Mouse (Mus musculus): Measurements from ENCODE around the gene Rpl10-ps3.

Gene Rpl10-ps3

DNA sequence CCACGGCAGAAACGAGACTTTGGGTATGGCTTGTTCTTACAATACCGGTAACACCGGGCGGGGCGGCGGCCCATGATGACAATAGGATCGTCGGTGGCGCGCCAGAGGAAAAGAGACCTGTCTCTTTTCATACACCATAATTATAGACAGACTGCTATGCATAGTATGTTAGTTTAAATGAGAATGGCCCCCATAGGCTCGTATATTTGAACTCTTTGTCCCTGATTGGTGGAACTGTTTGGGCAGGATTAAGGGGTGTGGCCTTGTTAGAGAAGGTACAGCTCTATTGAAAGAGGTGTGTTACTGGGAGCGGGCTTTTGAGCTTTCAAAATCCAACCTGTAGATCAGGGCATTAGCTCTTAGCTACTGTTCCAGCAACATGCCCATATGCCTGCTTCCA, at the start of gene Rpl10-ps3:
TSS of gene Rpl10-ps3 (minus strand) at position 101 of the 400 bp plus-strand sequence.
- no peak for DNase-seq (ENCODE audit: low spot score)

DNA sequence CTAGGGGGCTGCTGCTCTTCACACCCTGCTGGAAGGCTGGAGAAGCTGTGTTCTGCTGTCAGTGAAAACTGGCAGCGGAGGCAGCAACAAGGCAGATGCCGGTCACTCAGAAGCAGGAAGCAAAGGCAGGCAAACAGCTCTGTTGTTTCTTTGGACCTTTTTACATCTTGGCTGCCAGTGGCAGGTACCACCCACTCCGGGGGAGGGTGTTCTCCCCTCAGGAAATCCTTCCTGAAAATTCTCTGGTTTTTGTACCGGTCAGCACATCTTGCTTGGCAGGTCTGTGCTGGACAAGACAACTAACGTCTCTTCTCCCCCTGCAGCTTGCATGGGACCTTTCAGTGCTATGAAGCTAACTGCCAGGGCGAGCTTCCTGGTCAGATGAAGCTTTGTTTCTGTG, 30.8 kb upstream of the Rpl10-ps3 start:
- DNase-seq (ENCODE audit: low spot score) = no peak

DNA sequence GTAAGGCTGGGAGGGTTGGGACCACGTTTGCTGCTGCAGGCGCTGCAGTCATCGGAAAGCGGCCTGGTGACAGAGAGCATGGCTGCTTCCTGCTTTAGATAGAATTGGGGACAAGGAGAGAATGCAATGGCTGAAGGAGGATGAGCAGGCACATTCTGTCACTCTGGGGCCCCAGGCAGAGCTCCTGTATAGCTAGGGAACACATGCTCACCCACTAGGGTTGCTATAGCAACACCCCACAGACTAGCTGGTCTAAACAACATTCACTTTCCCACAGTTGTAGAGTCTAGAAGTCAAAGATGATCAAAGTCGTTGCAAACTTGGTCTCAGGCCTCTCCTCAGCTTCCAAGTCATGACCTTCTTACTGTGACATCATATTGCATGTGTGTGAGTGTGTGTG, 29.9 kb upstream of the Rpl10-ps3 start:
- DNase-seq (ENCODE audit: low spot score) = no peak

DNA sequence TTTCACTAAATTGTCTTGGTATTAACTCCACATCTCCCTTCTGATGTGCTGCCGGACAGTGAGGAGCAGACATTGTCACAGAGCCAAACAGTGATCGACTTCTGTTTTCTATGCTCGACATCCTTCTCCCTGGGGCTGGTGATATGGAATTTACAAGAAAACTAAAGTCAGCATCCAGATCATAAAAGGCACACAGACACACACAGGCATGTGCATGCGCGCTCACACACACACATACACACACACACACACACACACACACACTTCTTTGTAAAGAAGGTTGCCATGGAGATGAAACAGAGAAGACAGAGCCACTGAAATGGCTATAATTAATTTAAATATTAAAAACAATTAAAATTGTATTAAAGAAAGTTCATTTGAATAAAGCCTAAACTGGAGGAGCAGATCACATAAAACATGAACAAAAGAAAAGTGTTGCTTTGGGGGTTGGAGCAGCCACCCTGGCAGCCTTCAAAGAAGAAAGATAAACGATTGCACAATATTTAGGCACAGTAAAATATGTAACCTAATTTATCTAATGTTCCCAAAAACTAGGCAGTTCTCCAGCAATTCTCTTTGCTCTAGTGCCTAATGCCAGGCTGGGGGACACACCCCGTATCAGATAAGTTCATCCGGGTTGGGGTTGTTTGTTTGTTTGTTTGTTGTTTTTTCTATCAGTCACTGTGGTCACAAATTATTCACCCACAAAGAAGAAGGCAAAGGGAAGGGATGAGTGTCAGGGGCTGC, 24.0 kb upstream of the Rpl10-ps3 start:
- peak; percentile 26 for DNase-seq (ENCODE audit: low spot score)

DNA sequence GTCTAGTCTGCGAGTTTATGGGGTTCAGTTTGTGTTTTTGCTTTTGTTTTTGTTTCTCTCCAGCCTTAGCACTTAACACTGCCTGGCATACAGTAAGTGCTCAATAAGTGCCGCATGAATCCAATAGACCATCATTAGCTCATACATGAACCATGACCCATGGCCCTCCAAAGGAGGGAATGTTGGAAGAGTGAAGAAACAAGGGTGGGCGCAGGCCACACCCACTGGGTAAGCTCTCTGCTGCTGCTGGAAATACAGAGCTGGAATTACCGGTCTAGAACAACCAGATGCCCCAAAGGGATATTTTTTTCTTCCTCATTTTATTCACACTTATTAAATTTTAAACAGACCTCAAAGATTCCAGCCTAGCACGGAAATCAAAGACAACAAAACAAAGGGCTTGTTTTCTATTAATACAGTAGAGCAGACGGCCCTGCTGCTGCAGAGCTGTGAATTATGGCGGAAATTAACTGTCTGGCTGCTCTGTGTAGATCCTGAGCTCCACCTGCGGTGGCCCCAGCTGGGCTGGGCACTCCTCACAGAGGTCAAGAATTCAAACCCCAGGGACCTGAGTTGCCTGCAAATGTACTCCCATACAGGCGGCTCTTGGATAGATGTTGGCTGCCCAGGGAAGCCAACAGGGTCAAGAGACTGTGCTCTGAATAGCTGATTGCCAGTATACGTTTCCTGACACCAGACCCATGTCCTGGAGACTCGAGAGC, 20.5 kb upstream of the Rpl10-ps3 start:
- no peak for DNase-seq (ENCODE audit: low spot score)

DNA sequence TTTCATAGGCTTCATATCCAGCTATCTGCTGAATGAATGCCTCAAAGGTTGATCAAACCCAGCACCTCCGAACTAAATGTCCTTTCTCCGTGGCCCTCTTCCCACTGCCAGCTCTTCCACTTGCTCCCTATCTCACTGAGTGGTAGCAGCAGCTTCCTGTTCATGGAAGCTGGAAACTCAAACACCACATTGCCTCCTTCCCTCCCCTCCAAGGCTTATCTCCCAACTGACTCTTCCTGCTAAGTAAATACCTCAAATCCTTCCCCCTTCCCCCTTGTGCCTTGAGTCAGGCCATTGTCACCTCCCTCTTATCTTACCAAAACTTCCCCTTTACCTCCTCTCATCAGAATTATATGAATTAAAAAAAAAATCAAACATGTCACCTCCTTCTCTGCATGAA, 19.2 kb upstream of the Rpl10-ps3 start:
- no peak for DNase-seq (ENCODE audit: low spot score)

DNA sequence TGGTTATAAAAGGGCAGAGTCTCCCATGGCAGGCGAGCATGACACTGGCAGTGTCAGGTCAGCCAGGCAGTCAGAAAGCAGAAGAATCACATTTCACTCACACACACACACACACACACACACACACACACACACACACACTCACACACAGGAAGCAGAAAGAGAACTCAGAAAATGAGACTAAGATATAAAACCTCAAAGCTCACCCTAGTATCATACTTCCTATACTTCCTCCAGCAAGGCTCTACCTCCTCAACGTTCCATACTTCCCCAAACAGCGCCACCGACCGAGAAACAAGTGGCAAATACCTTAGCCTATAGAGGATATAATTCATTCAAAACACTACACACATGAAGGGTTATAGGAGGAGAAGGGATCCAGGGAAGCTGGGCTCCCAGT, 18.5 kb upstream of the Rpl10-ps3 start:
- DNase-seq (ENCODE audit: low spot score) = no peak

DNA sequence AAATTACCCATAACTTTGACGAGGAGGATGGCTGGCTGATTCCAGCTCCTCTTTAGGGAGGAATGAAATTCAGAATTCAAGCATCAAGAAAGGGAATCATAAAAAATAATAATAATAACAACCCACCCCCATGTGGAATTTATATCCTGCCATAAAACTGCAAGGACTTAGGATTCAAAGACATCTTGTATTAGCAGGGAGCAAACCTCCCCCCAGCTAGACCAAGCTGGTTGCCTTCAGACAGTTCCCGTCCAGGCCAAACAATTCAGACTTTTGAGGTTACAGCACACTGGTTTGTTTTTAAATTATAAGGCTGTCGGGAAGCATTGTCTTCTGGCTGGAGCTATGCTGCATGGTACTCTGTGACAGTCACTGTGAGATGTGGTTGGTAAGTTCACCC, 17.8 kb upstream of the Rpl10-ps3 start:
- no peak for DNase-seq (ENCODE audit: low spot score)

DNA sequence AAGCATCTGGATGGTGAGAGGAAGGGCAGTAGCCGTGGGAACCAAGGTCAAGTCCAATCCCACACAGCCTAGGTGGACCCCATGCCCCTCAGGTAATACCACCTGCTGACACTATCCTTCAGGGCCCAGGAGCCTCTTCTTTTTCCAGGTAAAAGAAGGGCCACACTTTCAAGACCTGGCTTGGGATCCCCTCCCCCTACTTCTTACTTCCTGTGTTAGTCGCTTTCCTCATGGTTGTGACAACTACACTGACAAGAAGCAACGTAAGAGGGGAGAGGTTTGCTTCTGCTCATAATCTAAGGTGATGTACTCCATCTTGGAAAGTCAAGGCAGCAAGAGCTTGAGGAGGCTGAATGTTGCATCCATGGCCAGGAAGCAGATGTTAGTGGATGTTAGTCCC, 15.6 kb upstream of the Rpl10-ps3 start:
- DNase-seq (ENCODE audit: low spot score) = no peak

DNA sequence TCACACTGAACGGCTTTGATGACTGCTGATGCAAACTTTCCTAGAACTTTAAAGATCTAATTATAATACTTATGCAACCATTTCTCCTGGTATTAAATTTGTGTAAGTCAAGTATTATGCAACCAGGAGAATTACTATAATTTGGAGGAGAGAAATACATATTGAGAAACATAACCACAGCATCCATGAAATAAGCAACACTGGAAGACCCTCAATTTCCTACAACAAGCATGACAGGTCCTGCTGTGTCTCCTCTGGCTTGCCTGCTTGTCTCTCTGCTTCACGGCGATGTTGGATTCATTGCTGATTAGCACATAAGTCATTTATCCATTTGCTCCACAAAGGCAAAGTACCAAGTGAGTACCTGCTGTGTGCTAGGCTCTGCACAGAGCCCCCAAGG, 12.6 kb upstream of the Rpl10-ps3 start:
- no peak for DNase-seq (ENCODE audit: low spot score)

DNA sequence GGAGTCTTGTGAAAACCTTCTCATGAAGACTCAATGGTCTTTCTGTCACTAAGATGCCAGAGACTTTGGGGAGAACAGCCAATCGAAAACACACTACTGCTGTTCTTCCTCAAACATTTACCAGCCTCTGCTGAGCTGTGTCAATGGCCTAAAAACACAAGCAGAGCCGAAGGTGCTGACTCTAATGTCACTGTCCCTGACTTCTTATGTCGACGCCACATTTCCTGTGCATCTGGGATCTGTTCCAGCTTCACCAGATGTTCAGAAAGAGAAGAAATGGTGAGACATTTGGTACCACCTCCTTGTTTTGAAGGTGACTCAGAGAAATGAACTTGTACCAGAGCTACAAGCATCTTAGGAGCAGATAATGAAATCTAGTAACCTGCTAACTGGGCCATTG, 7.0 kb upstream of the Rpl10-ps3 start:
- DNase-seq (ENCODE audit: low spot score) = no peak

DNA sequence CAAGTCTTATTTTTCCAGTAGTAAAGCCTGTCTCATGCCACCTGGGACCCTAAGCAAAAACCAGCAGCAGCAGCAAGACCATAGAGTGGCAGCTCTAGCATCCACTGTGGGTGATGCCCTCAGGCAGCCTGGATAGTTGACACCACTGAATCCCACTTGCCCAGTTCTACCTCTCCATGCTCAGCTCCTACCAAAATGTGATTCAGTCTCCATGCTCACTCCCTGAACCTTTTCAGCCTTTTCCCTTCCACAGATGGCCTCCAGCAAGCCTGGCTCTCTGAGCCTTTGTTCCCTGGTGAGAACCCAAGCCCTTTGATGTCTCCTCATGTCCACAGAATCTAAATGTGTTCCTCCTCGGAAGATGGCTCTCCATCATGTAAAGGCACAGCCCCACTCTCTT, 5.8 kb upstream of the Rpl10-ps3 start:
- DNase-seq (ENCODE audit: low spot score) = no peak

DNA sequence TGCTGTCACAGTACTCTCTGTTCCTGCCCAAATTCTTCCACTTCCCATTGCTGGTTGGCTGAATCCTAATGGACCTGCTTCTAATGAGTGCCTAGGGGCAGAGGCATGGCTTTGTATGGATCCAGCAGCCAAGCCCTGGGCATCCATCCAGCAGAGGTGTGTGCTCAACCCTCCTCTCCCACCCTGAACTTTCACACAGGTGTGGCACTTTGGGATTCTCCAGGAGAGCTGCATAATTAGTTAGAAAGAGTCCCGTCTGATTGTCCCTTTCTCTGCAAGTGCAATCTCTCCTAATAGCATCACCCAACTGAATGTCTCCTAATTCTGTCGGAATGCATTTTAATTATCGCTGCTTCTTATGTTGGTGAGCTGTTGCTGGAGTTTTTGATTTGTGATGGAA, 4.4 kb upstream of the Rpl10-ps3 start:
- DNase-seq (ENCODE audit: low spot score) = no peak

DNA sequence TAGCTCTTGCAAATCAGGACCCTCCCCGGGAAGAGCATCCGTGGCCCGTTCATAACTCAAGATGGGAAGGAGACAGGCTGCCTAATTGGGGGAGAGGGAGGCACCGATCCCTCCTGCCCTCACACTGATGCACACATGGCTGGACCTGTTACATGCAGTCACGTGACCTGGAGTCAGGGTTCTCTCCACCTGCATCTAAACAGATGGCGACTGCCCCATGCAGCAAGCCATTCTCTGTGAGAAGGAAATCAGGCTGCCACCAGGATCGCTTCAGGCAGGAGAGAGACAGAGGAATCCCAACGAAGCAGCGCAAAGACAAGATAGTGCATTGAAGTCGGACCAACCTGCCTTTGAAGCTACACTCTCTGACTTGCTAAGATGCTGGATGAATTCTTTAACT, 3.5 kb upstream of the Rpl10-ps3 start:
- DNase-seq (ENCODE audit: low spot score) = no peak

DNA sequence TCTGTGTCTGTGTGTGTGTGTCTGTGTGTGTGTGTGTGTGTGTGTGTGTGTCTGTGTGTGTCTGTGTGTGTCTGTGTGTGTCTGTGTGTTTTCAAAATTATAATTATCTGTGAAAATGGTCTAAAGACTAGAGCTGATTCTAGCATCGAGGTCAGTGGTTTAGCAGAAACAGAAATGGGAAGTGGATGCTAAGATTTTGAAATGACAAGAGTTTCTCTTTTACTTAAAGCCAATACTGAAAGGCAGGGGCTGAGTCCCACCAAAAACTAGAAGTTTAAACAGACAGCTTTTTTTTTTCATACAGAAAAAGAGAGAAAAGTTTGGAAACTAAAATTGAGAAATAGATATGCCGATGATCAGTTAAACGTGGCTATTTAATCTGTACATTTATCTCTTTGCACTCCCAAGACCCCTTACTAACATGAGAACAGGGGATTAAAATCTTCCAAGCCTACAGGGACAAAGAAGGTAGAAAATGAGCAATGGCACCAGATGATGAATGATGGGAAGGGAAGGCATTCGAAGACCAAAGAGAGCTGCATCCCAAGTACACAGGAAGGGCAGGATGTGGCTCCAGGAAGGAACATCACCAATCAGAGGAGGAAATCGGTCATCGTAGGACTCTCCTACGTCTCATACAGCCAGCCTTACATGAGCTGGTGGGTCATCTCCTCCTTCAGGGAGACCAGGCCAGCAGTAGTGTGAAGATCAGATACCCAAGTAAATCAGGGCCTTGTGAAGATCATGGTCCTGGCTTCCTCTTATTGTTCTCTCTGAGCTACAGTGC, 9.0 kb downstream of the Rpl10-ps3 start:
- DNase-seq (ENCODE audit: low spot score) = no peak

DNA sequence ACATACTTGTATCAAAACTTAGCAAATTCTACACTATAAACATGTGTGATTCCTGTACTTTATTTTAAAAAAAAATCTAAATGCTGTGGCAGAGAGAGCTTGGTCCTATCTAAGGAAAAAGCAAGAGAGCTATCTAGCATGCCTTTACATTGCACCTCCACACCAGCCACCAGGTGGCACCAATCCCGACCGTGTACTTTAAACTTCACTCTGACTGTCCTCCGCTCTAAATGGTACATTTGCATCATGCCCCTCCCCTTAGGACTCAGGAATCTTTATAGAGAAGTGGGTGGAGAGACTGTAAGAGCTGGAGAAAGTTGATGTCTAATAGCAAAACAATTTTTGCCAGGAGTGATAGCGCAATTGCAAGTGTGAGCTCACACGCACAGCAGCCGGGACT, 11.4 kb downstream of the Rpl10-ps3 start:
- DNase-seq (ENCODE audit: low spot score) = no peak

DNA sequence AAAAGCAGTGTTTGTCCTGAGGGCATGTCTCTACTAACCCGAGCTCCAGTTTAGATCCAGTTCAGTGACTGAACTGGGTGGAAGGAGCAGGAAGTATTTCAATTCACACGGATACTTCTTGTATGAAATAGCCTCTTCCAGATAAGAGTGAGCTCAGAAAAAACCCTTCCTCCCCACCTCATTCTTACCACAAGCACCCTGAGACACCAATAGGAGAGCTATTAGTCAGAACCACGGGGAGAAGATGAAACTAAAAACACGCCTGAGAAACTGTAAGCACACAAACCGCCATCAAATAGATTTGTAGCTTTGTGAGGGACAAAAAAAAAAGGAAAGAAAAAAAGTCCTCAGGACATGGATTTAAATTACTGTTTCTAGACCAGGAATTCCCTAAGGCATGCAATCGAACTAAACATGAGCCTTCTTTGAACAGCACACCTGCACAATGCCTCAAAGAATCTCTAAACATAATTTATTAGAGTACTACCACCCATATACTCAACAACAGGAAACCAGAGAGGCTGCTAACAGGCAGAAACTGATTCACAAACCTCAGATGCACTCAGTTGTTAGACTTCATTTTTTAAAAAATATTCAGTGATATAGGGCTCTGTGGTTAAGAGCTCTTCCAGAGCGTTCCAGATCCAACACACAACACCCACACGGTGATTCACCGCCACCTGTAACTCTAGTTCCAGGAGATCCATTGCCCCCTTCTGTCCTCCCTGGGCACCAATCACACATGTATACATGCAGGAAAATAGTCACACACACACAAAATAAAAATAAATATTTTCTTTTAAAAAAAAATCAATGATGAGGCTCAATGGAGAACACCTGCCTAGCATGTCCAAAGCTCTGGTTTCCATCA, 20.2 kb downstream of the Rpl10-ps3 start:
- DNase-seq (ENCODE audit: low spot score) = no peak

DNA sequence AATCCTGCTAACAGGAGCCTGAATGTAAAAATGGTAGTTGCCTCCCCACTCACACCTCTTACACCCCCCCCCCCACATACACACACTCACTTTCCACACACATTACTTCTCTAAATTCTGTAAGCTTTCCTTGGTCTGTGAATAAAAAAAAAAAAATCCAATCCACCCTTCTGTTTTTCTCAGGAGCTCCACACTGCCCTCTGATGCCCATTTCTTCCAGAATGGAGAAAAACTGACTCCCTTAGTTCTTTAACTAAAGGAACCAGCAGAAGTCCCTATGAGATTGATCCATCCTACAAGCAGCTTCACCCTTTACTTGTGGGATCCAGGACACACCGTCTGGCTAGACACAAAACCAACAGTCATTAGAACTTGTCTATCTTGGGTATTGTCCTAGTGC, 24.0 kb downstream of the Rpl10-ps3 start:
- no peak for DNase-seq (ENCODE audit: low spot score)

DNA sequence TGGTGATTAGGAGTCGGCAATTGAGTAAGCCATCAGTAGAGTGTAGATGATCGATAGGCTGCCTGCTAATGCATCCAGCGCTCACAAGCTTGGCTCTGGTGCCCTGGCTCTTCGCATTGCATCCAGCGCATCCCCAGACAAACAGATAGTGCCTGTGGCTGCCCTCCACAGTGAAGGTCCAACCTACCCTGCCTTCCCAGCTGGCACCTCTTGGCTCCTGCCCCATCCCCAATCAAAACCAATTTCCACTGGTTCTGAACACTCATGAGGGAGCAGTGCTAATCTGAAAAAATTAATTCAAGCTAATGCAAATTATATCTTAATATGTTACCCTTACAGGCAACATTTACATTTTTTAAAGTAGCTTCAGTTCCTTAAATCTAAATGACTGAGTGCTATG, 25.3 kb downstream of the Rpl10-ps3 start:
- DNase-seq (ENCODE audit: low spot score) = no peak

DNA sequence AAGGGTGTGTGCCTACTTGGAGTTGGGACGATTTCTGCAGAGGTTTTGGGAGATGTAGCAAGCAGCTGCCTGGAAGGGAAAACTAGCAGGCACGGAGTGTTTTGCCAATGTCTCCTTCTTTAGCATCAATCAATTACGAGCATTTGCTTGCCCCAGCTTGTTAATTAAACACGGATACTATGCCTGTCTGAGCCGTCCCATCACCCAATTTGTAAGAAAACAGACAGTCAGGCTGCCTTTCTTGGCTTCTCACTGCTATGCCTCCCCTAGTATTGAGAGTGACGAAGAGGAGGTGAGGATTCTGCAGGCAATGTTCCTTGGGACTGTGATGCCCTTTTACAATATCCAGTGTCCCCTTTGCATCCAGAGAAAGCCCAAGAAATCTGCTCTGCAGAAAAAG, 27.5 kb downstream of the Rpl10-ps3 start:
- DNase-seq (ENCODE audit: low spot score) = no peak

DNA sequence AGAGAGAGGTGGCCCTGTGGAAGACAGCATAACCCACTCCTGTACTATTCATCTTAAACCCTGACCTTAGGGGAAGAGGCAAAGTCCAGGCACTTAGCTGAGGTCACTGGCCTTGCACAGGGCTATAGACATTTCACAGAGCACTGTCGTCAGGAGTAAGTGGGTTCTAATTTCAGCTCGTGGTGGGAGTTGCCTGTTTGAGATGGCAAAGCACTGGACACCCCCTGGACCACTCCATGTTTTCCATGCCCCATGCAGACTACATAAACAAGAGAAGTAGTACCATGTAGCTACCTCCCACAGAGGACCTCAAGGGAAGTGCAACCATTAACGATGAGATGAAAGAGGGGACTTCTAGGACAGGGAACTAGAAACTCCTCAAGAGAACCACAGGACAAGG, 29.1 kb downstream of the Rpl10-ps3 start:
- no peak for DNase-seq (ENCODE audit: low spot score)

DNA sequence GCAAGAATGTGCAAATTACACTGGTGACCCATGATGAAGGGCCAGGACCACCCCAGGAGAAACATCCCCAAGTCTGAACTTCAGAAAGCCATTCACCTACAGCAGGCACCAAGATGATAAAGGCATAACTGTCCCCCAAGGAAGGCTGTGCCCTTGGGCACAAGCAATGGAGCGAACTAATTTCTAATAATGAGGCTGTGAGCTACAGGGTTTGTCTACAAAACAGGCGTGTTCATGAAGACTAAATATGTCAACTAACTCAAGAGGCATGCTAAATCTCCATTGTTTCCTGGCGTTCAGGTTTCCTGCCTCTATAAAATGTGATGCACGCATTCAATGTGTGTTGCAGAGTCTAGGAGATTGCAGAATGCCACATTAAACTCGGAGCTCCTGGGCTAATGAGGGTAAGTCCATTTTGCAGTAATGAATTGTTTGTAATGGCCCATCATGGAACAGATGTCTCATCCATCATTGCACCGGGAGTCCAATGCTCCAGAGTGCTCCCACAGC, 33.7 kb downstream of the Rpl10-ps3 start:
- no peak for DNase-seq (ENCODE audit: low spot score)

All from testis, postnatal 14 days (tissue).